Mouse (Mus musculus) E14TG2a.4 (cell line): ENCODE results near the gene Grk6.
A peak's percentile ranks its signal among the peaks of the same experiment; 100 is the strongest.

Experiments
- CTCF ChIP-seq: conservative IDR thresholded peaks from 2 replicates; pipeline ENCODE4 v1.5.1; 2014; ENCODE audit warnings: low read length
- NANOG ChIP-seq: IDR thresholded peaks from 2 replicates; pipeline ENCODE4 v1.6.1; 2014; ENCODE audit warnings: borderline replicate concordance, low read length, mixed read lengths

GRCm38 (mm10) chr13:55471156-55471818 is 26.4 kb downstream of the Grk6 start:
- TF ChIP-seq CTCF (peak; percentile 15; the same call in 1 of the 2 replicates), NANOG (no peak)
